Mouse (Mus musculus) midbrain, postnatal 0 days (tissue): ENCODE results near the gene Srgap2. TPM values are rescaled to one million over a fixed set of nuclear protein-coding genes. Genes with fewer than 3 reads are reported as not detected.

Experiments
- ATAC-seq: fragments of 200-750 bp; cut with Nextera tagmentation; 2 replicates; pipeline ENCODE4 v1.8.0; 2017; ENCODE audit warnings: moderate number of reproducible peaks, mild to moderate bottlenecking, moderate TSS enrichment, moderate library complexity; ENCODE audit not compliant: low FRiP score
- DNase-seq: peaks from one replicate; pipeline ENCODE4 v3.0.0-alpha.2; 2015; ENCODE audit warnings: low spot score
- H3K27ac ChIP-seq: fragments of 300-500 bp; sonication (generic); 2 replicates; pipeline ENCODE4 v1.5.1; 2014; ENCODE audit warnings: low read depth, mild to moderate bottlenecking, low read length, mixed read lengths
- H3K27me3 ChIP-seq: fragments of 300-500 bp; sonication (generic); 2 replicates; pipeline ENCODE4 v1.6.1; 2014; ENCODE audit warnings: low read length, control low read depth, mixed read lengths; ENCODE audit not compliant: insufficient read depth
- H3K36me3 ChIP-seq: fragments of 300-500 bp; sonication (generic); 2 replicates; pipeline ENCODE4 v1.6.1; 2014; ENCODE audit warnings: low read length, control low read depth, mixed read lengths; ENCODE audit not compliant: insufficient read depth
- H3K4me1 ChIP-seq: fragments of 300-500 bp; sonication (generic); 2 replicates; pipeline ENCODE4 v1.6.1; 2014; ENCODE audit warnings: mild to moderate bottlenecking, control low read depth, antibody characterized with exemption, low read length, mixed read lengths; ENCODE audit not compliant: insufficient read depth
- H3K4me2 ChIP-seq: fragments of 300-500 bp; sonication (generic); 2 replicates; pipeline ENCODE4 v1.6.1; 2014; ENCODE audit warnings: low read depth, mild to moderate bottlenecking, low read length, mixed read lengths; ENCODE audit not compliant: poor library complexity, severe bottlenecking
- H3K4me3 ChIP-seq: fragments of 300-500 bp; sonication (generic); 2 replicates; pipeline ENCODE4 v1.5.1; 2014; ENCODE audit warnings: low read depth, mild to moderate bottlenecking, low read length, moderate library complexity
- H3K9ac ChIP-seq: fragments of 300-500 bp; sonication (generic); replicated peaks from 2 replicates; pipeline ENCODE4 v1.6.1; 2014; ENCODE audit warnings: mild to moderate bottlenecking, low read length, moderate library complexity, mixed read lengths; ENCODE audit not compliant: poor library complexity, severe bottlenecking
- H3K9me3 ChIP-seq: fragments of 300-500 bp; sonication (generic); 2 replicates; pipeline ENCODE4 v1.6.1; 2016; ENCODE audit warnings: low read length, control low read depth
- CTCF ChIP-seq: IDR thresholded peaks from 2 replicates; pipeline ENCODE4 v1.5.1; 2016; ENCODE audit warnings: antibody characterized with exemption, mild to moderate bottlenecking
- WGBS: fragments of 180-500 bp; shearing (Covaris S2); extraction: QIAGEN DNeasy Blood & Tissue Kit; methylation state at CpG from one replicate; pipeline ENCODE4 v1.1.7; 2014; 5-methylcytosine and 5-hydroxymethylcytosine counted together
- polyA plus RNA-seq: library from polyadenylated mRNA; unstranded; fragments of >200 nt; fragmentation: Nextera tagmentation; extraction: Ambion mirVana; gene quantifications from 2 replicates; pipeline ENCODE4 v1.2.1, GENCODE M21; 2015
- total RNA-seq: library from RNA; depleted of rRNA; stranded (reverse); fragments of >200 nt; gene quantifications from 2 replicates; pipeline ENCODE4 v1.2.3, GENCODE M21; 2014

Srgap2 gene
- total and polyA plus RNA-seq, 2 experiments from 2014 or later: 26.9 to 76.1 TPM

DNA sequence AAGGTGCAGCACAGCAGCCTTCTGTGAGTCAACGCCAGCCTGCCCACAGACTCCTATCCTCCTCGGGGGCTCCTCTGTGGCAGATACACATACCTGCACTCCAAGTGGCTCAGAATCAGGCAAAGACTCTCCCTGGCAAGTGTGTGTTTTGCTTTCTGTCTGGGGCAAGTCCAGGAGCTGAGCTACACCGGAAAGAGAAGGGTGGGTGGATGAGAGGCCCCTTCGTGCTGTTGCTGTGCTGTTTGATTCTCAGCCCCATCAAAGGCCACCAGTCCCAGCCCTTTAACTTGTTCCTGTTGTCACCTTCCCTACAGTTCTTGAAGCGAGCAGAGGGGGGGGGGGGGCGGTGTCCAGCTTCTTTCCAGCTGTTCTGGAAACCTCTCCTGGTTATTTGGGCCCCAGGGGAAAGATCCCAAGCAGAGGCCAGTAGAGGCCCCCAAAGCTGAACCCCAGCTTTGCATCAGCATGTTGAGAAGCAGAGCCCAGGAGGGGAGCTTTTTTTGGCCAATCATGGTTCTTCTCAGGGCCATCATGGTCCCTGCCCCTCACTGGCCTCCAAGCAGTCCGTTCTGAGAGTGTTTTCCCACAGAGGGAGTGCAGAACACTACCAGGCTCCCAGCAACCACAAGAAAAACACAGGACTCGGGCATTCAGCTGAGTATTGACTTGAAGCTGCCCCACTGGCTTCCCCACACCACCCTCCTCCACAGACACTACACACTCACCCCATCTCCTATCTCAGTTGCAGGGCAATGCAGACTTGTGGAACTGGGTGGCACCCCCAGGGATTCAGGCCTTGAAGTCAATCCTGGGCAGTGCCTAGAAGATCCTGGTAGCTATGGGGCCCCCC lies 248.3 kb downstream of the Srgap2 start:
- H3K4me2 ChIP-seq: peak overlapping the region; percentile 18; the same call in 1 of the 2 replicates
- WGBS: 60% methylated on average over 8 of the region's 8 CpGs
- no peaks in the 10 kb centered on the region for H3K4me1 ChIP-seq
- no peak for DNase-seq
- no peaks in the 10 kb centered on the region for H3K36me3 ChIP-seq
- TF ChIP-seq CTCF: no peak
- no peaks in the 10 kb centered on the region for H3K9me3 ChIP-seq
- no peak for ATAC-seq
- H3K4me3 ChIP-seq: no peak overlapping the region
- H3K27me3 ChIP-seq: no peaks in the 10 kb centered on the region
- H3K9ac ChIP-seq: no peak overlapping the region
- H3K27ac ChIP-seq: no peak overlapping the region

DNA sequence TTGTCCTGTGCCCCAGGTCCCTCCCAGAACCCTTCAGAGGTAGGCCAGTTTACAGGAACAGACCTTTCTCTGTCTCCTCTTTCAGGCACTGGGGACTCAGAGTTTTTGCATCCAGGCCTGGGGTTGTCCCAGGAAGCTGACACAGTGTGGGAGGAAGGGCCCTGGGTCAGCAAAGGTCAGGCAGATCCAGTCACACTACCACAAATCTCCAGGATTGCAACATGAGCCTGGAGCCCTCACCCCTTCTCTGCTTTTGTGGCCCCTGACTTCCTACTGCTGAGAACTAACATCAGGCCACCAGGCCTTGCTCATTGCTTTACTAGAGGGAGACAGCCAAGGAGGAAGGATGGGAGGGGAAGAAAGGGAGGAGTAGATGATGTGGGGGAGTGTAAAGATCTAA lies 250.3 kb downstream of the Srgap2 start:
- no peak overlapping the region for H3K27ac ChIP-seq
- DNase-seq (no peak), ATAC-seq (no peak)
- H3K27me3 ChIP-seq: no peaks in the 10 kb centered on the region
- no peaks in the 10 kb centered on the region for H3K4me1 ChIP-seq
- H3K4me2 ChIP-seq: no peak overlapping the region
- TF ChIP-seq CTCF: no peak
- no peak overlapping the region for H3K4me3 ChIP-seq
- no peak overlapping the region for H3K9ac ChIP-seq
- H3K9me3 ChIP-seq: no peaks in the 10 kb centered on the region
- no peaks in the 10 kb centered on the region for H3K36me3 ChIP-seq

DNA sequence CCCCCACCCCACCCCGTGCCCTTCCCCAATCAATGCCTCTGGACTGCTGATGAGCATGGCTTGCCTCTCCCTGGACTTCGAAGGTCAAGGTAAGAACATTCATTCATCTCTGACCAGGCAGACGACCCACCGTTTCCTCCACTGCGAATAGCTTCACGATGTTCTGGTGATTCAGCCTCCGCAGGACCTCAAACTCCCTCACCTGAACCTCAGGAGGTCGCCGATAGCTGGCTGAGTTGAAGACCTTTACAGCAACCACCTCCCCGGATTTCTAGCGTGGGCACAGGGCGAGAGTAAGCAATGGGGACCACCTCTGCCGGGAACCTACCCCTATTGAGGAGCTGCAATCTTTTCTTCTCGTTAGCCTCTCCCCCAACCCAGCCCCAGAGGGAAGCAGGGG lies 251.6 kb downstream of the Srgap2 start:
- DNase-seq: no peak
- Histone ChIP-seq H3K9me3 (no peaks in the 10 kb centered on the region), H3K4me2 (no peak overlapping the region), H3K27me3 (no peaks in the 10 kb centered on the region), H3K36me3 (no peaks in the 10 kb centered on the region), H3K27ac (no peak overlapping the region), H3K4me3 (no peak overlapping the region), H3K9ac (no peak overlapping the region), H3K4me1 (no peaks in the 10 kb centered on the region)
- no peak for ATAC-seq
- 85% methylated on average over 14 of the region's 14 CpGs for WGBS
- no peak for TF ChIP-seq CTCF

DNA sequence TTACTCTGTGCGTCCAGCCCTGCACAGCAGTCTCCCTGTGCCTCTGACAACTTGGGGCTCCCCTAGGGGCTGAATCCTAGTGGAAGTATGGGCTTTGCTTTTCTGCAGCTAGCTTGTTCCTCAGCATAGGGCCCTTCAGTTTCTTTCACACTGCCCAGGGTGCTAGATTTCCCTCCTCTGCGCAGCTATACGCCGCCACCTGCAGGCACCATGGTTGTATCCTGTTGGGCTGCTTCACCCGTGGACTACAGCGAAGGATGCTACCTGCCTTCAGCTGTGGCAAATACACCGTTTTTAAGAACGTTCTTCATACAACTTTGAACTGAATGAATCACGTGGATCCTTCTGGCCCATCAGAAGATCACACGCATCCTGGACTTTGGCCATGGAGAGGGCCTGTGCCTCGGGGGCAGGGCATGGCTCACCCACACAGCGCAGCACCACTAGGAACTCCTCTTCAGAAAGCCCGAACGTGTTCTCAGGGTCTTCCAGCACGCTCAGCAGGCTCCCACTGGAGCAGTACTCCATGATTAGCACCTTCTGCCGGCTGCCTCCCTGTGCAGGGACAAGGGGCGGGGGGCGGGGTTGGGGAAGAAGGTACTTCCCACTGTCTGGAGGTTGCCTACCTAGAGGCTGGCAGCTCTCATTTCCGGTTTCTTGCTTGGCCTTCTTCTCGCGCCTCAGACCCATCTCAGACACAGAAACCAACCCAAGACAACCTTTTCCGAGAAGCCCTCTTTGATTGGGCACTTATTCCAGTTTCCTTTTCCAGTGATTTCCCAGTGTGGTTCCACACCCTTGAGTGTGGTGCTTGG lies 252.2 kb downstream of the Srgap2 start:
- H3K36me3 ChIP-seq: no peaks in the 10 kb centered on the region
- peak; percentile 39 for TF ChIP-seq CTCF
- no peak overlapping the region for H3K27ac ChIP-seq
- ATAC-seq (no peak), DNase-seq (no peak)
- no peaks in the 10 kb centered on the region for H3K27me3 ChIP-seq
- H3K9me3 ChIP-seq: no peaks in the 10 kb centered on the region
- H3K4me1 ChIP-seq: no peaks in the 10 kb centered on the region
- no peak overlapping the region for H3K4me3 ChIP-seq
- H3K9ac ChIP-seq: no peak overlapping the region
- no peak overlapping the region for H3K4me2 ChIP-seq
- WGBS: 51% methylated on average over 22 of the region's 22 CpGs

DNA sequence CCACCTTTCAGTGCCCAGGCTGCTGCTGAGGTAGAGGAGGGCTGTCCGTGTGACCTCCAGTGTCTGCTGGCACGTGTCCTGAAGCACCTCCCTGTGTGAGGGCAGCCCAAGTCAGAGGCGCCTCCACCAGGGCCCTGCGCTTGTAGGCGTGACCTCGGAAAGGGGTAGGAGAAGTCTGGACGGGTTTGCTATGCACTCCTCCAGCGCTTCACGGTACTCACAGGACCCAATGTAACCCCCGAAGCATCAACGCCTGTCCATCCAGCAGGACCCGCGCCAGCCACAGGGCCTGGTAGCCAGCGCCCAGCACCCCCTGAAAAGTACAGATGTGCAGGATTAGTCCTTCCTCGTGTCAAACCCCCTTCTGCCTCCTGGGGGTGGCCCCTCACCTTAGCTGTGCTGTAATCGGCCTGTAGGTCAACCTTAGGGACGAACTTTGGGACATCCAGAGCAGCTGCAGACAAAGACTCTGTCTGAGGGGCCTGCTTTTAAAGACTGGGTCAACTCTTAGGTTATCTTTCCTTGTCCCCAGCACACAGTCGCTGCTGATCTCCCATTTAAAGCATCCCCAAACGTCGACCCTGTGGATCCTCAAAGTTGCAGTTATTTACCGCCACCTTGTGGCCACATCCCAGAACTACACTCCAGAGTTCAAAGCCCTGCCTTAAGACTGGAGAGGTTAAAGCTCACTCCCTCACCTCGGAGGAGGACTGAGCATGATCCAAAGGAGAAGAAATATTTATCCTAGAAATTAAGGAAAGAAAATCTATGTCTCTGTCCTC lies 257.2 kb downstream of the Srgap2 start:
- Histone ChIP-seq H3K4me1 (no peaks in the 10 kb centered on the region), H3K36me3 (no peaks in the 10 kb centered on the region), H3K9me3 (no peaks in the 10 kb centered on the region), H3K27ac (no peak overlapping the region), H3K27me3 (no peaks in the 10 kb centered on the region), H3K4me2 (peak overlapping the region; percentile 28; the same call in 1 of the 2 replicates), H3K9ac (no peak overlapping the region), H3K4me3 (no peak overlapping the region)
- ATAC-seq (peak; percentile 36), DNase-seq (peak; percentile 82)
- peak; percentile 96 for TF ChIP-seq CTCF
- WGBS: 31% methylated on average over 22 of the region's 22 CpGs
